In genomic region chr3:101617007-101617406, GRCm38 (mm10) we compare ENCODE assay signal across 24 mouse cellular contexts. TPM values are rescaled to one million over a fixed set of nuclear protein-coding genes. Genes with fewer than 3 reads are reported as not detected.
DNase-seq lines count a peak whose midpoint lies in the region; TF ChIP-seq lines count a peak whose summit lies in the region.
"Had no signal": no experiment of that assay in that cellular context is flagged by ENCODE, and none has a peak within 500 bp of the region (broad histone marks: within the 10 kb centered on the region; RNA-seq: fewer than 3 reads in every experiment).

No protein-coding gene starts in this region.

- no peak overlapping the region for H3K27ac ChIP-seq in gastrocnemius, adult 2 months
- no peak overlapping the region for H3K27ac ChIP-seq in layer of hippocampus, adult 2 months
- H3K27ac ChIP-seq: embryonic facial prominence, embryonic 13.5 days; forebrain, embryonic 12.5 days; heart, embryonic 10.5 days; limb, embryonic 10.5 days; midbrain, embryonic 13.5 days; neural tube, embryonic 13.5 days had no signal

- DNase-seq in gastrocnemius, adult 2 months = no peak
- DNase-seq in gastrocnemius, postnatal 25 days = no peak
- DNase-seq in layer of hippocampus, adult 2 months (ENCODE audit: low spot score in 2 of 2) = no peak
- DNase-seq in layer of hippocampus, adult 8-10 months (ENCODE audit: low spot score in 2 of 2) = no peak
- peak; percentile 27 for DNase-seq in 3T3-L1 (ENCODE audit: low read depth, low spot score)
- peak; percentile 46 for DNase-seq in induced T-regulatory cell, adult 2 months (ENCODE audit: low read depth)
- DNase-seq in heart, postnatal 4 days = no peak
- DNase-seq: adrenal gland, adult 8-10 months; cerebellum, adult 8-10 months; cerebellum, postnatal 36 days; embryo, embryonic 11 days; kidney, adult 18-20 months; kidney, postnatal 4 days; liver; lung, postnatal 36 days; thymus, postnatal 36 days had no signal

- TF ChIP-seq CTCF in gastrocnemius, adult 2 months (IDR thresholded peaks at IDR 0.05) = peak; percentile 46; the same call in 1 of the 2 replicates
- peak; percentile 71 for TF ChIP-seq CTCF in layer of hippocampus, adult 2 months (conservative IDR thresholded peaks at IDR 0.05)

- H3K4me3 ChIP-seq in gastrocnemius, adult 2 months = no peak overlapping the region
- no peak overlapping the region for H3K4me3 ChIP-seq in layer of hippocampus, adult 2 months
- H3K4me3 ChIP-seq: embryonic facial prominence, embryonic 13.5 days; erythroblast, embryonic 14.5 days; forebrain, embryonic 12.5 days; heart, embryonic 10.5 days; limb, embryonic 10.5 days; megakaryocyte, embryonic 14.5 days; midbrain, embryonic 13.5 days; neural tube, embryonic 13.5 days had no signal

- intact Hi-C loops in gastrocnemius, adult 2 months (cut with DNase I) = no loop called here

RNA-seq across cellular contexts. Expression of gene Atp1a1, which starts 12.5 kb away (rescaled TPM):
- total RNA-seq in gastrocnemius, adult 2 months (2021) = 10 to 100 TPM; 80.1 to 81.1 TPM
- 10 to 100 TPM; 39.6 to 64.7 TPM for total RNA-seq in gastrocnemius, postnatal 25 days (2021)
- total RNA-seq in layer of hippocampus, adult 2 months (2021) = 100 to 1,000 TPM; 476 to 506 TPM
- 100 to 1,000 TPM; 480 to 507 (median 482) TPM for total RNA-seq in layer of hippocampus, adult 8-10 months (2022)
- 1,000 to 10,000 TPM; 1,042 to 1,100 TPM for total RNA-seq in heart, postnatal 4 days (2021)

Comparison
In these comparisons a context has a peak if more than half of its experiments do, and no peak if none do; other contexts are left out.
1. DNase-seq: peak in 3T3-L1 (single experiment) and induced T-regulatory cell, adult 2 months (single experiment); none in gastrocnemius, adult 2 months (single experiment), gastrocnemius, postnatal 25 days (single experiment), layer of hippocampus, adult 2 months (0 of 2), layer of hippocampus, adult 8-10 months (0 of 2) and heart, postnatal 4 days (single experiment).
2. RNA of gene Atp1a1, which starts 12.5 kb away (total RNA-seq): 1,042 to 1,100 TPM in heart, postnatal 4 days, 476 to 506 TPM in layer of hippocampus, adult 2 months and 480 to 507 TPM in layer of hippocampus, adult 8-10 months; 80.1 to 81.1 TPM in gastrocnemius, adult 2 months and 39.6 to 64.7 TPM in gastrocnemius, postnatal 25 days; every median in the first group is over 4 times any median in the second.